Mouse (Mus musculus) CD4-positive, CD25-positive, alpha-beta regulatory T cell, adult 2 months (primary cell): ENCODE measurements around the gene Nsun4.
A peak's percentile ranks its signal among the peaks of the same experiment; 100 is the strongest.

Source experiments
- DNase-seq: peaks from one replicate; pipeline ENCODE4 v3.0.0-alpha.2; 2012; ENCODE audit warnings: low read depth, low spot score

The Nsun4 gene

DNA sequence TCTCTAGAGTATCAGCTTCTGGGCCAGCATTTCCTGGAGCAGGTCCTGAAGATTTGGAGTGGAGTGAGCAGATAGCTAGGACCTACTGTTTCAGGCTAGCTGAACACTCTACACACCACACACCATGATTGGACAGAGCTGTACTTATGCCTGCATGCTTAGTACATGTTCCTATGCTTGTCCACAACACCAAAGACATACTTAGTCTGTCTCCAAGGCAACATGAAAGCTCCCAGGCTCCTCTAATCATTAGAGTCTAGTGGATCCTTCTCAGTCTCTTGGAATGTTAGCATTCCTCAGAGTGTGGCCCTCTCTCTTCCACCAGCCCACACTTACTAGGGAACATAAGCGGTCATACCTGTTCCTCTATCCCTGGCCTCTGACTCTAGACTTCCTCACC is 66.2 kb downstream of the Nsun4 start:
- no peak for DNase-seq

DNA sequence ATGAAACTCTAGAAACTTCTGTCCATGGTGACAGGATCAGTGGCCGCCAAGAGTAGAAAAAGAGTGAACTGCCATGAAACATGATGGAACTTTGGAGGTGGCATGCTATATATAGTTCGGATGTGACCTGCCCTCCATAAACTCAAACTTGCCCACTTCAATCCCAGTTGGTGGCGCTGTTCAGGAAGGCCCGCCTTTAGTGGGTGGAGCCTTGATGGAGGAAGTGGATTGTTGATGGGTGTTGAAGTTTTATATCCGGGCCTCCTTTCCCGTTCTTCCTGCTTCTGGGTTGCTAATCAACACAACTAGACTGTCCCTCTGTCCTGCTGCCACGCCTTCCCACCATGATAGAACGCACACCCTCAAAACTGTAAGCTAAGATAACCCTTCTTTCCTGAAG is 68.7 kb downstream of the Nsun4 start:
- peak; percentile 46 for DNase-seq

DNA sequence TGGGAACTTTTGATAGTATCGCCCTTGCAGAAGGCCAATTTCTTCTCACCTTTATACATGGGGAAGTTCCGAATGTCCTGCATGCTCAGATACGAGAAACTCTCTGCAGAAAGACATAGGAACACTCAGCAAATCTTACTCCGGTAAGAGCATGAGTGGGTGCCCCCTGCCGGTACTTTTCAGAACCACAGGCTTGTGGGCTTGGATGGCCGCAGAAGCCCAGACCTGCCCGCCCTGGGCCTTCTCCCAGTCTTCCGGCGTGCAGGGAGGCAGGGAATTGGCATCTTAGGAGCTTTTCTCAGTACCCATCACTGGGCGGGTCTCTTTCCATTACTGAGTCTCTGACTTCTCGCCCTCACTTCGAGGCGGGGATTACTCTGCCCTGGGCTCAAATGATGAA is 69.6 kb downstream of the Nsun4 start:
- peak; percentile 83 for DNase-seq
